Mouse (Mus musculus): ENCODE measurements around the gene Cstf1.

Gene Cstf1

DNA sequence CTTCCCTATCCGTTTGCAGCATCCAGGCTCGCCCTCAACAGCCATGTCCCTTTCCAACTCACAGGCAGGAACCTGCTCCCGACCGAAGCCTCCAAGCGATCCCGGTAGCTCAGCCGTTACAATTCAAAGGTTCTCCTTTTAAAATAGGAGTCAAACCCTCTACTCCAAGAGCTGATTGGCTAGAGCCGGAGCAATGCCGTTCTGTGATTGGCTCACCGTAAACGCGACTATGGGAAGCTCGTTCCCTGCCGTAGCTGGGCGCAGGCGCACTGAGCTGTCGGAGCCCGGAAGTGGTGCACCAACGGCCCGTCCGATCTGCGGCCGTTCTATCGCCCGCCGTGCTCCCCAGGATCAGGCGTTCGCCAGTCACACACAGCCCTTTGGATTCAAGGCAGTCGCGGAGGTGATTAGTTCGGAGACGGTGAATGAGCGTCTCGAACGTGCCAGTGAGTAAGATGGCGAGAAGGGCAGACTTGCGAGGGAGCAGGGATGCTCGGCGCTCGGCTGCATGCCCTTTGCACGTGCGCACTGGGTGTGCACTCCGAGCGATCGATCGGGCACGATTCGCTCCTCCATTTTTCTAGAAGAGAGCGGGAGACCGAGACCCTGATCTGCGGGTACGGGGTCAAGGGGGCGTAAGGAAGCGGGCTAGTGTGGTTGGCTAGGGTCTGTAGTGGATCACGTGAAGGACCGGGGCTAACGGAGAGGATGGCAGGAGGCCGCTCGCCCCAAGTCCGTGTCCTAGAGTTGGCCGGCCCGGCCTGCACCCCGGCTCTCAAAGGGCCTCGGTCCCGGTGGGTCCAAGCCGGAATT is at the start of gene Cstf1, which contains the start of gene Aurka:
TSS of gene Cstf1 (plus strand) at position 271 of the 813 bp plus-strand sequence.
TSS of gene Aurka (minus strand) at position 125 of the 813 bp plus-strand sequence.
- DNase-seq (ENCODE audit: low read depth, low spot score) = peak; percentile 98

DNA sequence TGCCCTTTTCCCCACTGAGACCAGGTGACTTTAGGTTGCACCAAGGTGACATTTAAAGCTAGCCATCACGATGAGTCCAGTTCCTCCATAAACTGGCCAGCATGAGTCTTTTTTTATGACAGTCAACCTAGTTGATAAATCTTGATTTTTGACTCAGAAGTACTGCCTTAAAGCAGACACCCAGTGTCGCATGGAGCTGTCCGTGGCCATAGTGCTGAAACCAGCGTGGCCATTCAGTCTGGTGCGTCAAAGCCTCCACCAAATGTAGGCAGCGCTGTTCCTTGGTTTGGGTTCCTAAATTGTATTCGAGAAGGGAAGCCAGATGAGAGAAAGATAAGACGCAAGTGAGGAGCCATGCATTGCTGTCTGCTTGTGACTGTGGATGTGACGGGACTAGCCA is 49.6 kb upstream of the Cstf1 start:
- DNase-seq (ENCODE audit: low read depth, low spot score) = peak; percentile 64

DNA sequence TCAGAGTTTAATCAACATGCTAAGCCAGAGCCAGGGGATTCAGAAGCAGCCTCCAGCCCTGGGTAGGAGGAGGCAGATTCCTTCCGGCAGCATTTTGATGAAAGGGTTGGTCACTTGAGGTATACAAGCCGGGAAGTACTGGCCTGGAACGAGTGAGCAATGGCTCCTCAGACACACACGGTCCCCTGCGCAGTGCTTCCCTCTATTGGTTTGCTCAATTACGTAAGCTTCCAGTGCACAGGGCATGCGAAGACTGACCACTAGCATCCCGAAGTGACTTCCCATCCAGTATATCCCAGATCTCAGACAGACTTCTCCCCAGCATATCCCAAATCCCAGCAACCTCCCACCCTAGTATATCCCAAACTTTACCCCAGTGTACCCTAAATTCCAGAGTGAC is 42.2 kb upstream of the Cstf1 start:
- DNase-seq (ENCODE audit: low read depth, low spot score) = no peak

DNA sequence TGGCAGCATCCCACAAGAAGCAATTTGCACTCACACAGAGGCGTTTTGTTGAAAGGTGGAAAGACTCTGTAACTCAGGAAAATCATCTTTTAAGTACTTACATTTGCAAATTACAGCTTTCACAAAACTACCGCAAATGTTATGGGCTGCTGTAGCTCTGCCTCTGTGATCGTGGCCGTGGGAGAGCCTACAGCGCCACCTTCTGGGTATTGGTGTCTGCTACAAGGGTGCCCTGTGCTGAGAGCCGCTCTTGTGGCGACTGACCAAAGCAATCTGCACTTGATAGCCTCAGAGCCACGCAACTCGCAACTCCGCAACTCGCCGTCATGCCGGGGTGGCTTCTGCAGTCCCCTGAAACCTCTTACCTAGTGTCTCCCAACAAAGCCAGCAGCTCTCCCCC is 41.3 kb upstream of the Cstf1 start:
- peak; percentile 72 for DNase-seq (ENCODE audit: low read depth, low spot score)

DNA sequence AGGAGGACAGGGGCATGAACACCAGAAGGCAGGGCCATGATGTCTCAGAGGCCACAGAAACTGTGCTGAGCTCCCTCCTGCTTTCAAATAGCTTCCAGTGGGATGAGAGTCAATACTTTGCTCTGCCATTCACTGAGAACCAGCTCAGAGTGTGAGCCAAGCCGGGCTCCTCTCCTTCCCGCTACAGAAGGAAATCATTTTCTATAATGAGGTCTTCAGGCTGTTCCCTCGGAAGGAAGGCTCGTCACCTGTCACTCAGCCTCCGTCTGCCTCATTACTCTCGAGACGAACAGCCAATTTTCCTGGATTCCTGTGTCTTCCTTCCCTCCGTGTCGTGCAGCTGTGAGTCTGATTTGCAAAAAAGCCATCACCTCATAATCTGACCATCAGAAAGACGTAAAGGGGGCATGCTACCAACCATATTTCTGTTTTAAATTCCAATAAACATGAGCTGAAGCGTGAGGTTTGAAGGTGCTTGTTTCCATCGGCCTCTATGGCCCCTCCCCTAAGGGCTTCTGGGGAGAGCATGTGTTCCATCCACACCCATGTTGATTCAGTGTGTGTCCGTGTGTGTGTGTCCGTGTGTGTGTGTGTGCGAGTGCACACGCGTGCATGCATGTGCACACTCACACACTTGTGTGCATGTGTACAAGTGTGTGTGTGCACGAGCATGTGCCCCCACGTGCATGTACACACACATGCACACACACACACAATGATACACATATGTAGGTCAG is 32.1 kb upstream of the Cstf1 start:
- DNase-seq (ENCODE audit: low read depth, low spot score) = no peak

DNA sequence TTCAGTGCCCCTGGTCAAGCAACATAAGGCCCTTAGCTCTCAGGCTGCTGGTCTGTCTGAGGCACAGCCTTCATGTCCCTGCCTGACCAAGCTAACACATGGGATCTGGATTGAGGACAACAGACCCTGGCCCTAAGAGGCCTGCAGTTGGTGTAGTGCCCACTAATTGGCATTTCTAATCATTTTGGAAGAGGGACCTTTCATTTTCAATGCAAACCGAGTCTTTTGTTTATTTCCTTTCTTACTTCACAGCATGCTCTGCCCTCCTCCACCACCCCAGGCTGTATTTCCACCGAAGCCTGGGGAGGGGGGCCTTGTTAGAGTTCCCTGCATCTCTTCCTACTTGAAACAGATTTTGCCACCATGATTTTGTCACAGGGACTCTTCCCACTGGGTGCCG is 29.5 kb upstream of the Cstf1 start:
- DNase-seq (ENCODE audit: low read depth, low spot score) = no peak

DNA sequence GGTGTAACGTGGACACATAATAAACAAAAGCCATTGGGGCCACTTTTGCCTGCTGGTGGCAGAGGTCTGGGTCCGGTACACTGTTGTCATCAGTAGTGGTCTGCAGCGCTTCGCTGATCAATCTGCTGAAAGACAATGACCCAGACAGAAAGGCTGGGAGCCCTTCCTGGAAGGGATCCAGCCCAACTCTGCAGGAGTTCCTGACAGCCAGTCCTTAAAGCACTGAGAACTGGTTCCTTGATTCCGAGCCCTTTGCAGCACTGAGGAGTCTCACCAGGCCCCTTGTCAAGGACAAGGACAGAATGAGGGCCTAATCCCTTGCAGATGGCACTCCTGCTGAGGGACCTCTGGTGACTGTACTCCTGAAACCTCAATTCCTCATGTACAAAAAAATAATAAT is 28.9 kb upstream of the Cstf1 start:
- DNase-seq (ENCODE audit: low read depth, low spot score) = no peak

DNA sequence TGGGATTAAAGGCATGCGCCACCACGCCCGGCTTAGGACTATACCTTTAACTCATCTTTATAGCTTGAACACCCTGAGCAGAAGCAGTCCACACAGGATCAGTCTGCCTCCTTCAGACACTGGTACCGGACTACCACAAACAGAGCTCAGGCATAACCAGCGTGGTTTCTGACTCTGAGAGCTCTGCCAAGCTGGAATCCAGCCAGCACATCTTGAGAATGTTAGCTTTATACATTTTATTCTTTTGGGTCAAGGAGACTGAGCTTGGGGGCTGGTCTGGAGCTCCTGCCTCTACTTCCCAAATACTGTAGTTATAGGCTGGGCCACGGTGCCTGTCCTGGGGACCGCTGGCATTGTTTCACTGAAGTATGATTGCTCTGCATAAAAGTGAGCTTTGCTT is 26.7 kb upstream of the Cstf1 start:
- DNase-seq (ENCODE audit: low read depth, low spot score) = no peak

DNA sequence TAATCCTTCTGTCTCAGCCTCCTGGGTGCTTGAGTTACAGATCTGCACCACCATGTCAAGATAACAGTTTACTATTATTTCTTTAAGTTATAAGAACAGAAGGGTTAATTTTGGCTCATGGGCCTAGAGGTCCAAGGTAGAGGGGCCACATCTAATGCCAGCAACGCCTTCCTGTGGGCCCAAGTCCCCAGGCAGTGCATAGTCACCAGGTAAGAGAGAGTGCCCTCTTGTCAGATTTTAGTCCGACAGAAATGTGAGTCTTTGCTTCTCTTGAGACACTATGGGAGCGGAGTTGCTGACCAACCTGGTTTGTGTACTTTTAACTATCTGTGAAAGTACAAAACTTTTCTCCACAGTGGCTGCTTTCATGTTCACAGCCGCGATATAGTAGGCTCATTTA is 25.8 kb upstream of the Cstf1 start:
- no peak for DNase-seq (ENCODE audit: low read depth, low spot score)

DNA sequence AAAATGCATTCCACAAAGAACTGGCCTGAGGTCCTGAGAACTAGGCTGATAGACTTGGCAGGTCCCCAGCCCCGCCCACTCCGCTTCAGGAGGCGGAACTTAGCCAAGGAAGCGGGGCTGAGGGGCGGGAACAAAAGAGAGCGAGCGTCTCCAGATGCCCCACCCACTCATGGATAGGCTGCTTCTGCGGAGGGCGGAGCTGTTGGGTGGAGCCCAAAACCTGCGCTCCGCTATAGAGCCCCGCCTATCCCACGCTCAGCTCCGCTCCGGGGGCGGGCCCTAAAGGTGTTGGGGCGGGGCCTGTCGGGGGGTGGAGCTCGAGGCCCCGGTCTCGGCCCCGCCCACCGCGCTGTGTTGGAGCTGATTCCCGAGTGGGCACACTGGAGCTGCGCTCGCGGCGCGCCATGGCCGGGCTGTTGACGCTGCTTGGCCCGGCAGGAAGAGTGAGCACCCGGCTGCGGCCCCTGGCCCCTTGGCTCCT is 25.2 kb upstream of the Cstf1 start, which contains the start of gene Fam210b:
TSS of gene Fam210b (plus strand) at position 308 of the 481 bp plus-strand sequence.
- DNase-seq (ENCODE audit: low read depth, low spot score) = peak; percentile 98

DNA sequence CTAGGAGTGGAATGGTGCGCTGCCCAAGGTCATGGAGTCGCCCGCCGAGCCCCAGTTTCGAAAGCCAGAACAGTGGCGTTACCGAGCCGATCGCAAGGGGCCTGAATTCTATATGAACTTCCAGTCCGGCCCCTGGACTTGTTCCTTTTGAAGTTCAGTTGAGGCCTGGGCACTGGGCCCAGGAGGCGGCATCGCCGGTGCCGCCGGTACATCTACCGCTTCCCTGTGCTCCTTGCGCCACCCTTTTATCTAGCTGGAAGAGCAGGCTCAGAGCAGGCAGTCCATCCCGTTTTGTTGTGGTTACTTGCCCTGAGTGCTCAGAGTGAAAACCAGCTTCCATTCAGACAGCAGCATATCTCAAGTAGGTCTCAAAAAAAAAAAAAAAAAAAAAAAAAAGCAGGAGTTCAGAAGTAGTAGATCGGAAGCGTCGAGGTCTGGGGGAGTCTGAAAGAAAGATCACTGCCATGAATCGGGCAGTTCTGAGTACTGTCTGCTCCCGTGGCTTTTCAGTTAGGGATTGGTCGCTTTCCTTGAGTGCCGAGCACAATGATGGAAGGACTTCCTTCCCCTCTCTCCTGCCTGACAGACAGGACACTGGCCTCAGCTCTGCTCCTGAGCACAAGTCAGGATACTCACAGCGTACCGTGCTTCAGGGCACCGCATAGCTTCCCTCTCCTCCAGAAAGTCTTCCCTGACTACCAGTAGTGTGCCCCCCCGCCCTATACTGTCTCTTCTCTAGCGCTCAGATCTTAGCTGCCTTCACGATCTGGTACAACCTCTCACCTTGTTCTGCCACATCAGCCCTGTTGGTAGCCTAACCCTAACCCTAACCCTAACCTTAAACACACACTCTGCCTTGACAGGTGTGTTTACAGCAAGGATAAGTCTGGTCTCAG is 24.2 kb upstream of the Cstf1 start:
- DNase-seq (ENCODE audit: low read depth, low spot score) = peak; percentile 33

DNA sequence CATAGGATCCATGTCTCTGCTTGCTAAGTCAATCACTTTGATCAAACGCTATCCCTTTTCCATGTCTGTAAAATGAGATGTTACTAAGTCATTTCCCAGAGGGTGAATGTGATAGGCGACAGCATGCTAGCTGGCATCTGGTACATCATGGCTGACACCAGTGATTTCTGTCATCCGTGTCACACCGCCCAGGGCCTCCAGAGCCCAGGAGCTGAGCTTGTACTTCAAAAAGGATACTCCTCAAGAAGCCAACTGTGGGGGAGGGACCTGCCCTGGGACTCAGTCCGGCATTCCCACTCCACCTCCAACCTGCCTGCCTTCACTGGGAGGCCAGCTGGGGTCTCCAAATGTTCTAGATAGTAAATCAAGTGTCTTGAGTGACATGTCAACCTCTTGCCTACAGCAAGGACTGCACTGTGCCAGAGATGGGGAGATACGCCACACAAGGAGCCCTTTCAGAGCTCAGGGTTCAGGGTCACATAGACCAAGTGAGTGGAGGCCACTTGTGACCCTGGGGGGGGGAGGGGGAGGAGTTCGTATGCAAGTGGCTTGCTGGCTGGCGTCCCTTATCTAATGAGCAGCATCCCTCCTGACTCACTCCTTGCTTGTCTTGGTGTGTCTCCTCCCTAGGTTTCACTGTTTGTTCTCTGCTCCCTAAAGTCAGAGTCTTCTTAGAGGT is 23.4 kb upstream of the Cstf1 start:
- no peak for DNase-seq (ENCODE audit: low read depth, low spot score)

DNA sequence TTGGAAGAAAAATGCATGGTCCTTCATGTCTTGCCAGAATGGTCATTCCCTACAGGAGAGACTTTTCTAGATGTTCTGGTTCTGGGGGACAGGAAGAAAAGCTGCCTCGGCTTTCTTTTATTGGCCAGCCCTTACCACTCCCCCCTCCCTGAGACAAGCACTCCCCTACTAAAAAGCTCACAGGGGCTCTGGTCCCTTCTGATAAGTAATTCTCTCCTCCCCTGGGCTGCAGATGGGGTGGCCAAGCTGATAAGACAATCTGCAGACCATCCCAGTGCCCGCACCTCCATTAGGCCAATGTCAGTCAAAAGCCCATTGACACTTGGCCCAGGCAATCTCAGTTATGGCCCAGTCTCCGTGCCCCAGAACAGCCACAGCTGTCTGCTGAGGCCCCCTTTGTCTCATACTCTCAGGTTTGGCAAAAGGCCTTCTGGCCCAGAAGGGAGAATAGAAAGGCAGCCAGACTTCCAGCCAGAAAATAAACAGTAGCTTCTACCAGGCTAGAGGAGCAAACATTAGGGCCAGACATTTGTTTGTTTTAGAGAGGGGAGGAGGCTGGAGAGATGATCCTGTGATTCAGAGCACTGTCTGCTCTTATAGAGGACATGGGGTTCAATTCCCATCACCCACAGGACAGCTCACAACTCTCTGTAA is 22.1 kb upstream of the Cstf1 start:
- DNase-seq (ENCODE audit: low read depth, low spot score) = no peak

DNA sequence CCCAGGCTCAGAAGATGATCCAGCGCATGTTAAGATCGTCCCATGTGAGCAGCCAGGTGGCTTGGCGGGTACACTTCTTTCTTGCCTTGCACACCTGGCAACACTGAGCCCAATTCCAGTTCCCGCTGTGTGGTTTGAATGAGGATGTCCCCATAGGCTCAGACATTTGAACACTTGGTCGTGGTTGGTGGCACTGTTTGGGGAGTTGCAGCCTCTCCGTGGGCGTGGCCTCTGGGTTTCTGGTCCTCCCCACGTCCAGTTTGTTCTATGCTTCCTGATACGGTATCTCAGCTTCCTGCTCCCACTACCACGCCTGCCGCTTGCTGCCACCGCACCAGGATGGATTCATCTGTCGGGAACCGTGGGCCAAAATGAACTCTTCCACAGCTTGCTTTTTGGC is 20.7 kb upstream of the Cstf1 start:
- DNase-seq (ENCODE audit: low read depth, low spot score) = peak; percentile 80

DNA sequence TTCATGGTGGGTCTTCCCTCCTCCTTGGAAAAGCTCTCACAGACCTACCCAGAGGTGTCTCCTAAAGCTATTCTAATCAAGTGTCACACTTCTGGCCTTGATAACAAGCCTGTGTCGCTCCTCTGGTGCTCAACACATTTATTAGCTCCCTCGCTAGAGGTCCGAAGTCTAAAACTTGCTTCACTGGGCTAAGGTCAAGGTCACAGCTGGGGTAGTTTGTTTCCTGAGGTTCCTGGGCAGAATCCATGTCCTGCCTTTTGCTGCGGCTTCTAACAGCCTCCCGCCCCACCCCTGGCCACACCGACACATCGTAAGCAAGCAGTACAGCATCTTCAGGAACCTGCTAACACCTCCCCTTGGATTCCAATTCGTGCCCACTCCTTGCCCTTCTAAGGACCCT is 19.7 kb upstream of the Cstf1 start:
- DNase-seq (ENCODE audit: low read depth, low spot score) = no peak

DNA sequence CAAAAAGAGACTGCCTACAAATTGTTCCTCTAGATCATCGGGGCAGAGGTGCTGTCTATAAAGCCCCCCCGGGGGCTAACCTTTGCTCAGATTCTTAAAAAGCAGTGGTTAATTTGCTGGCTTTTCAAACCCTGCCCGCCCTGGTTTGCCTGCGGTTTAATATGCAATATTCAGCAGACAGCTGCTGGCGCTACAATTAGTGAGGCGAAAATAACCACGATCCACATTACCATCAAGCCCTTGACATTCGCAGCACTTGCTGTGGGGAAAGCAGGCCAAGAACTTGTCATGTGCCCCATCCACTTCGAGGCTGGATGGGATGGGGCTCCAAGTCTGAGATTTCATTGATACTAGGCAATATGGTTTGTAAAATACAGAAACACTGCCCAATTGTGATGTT is 17.3 kb upstream of the Cstf1 start:
- DNase-seq (ENCODE audit: low read depth, low spot score) = no peak

DNA sequence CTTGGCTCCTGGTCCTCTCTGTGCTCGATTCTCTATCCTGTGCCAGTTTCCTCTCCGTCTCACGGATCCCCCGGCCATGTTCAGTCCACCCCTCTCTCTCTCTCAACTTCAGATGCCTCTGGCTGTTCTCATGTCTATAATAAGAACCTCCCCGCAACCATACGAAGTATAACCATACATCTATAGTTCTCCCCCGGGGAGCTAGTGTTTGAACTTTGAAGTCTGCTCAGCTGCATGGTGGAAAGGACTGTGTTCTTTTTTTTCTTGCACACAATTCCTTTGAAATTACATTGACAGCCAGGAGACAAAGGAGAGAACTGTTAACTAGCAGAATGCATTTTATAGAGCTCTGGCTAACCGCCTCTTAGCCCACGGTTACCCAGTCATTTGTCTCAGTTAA is 15.7 kb upstream of the Cstf1 start:
- no peak for DNase-seq (ENCODE audit: low read depth, low spot score)

DNA sequence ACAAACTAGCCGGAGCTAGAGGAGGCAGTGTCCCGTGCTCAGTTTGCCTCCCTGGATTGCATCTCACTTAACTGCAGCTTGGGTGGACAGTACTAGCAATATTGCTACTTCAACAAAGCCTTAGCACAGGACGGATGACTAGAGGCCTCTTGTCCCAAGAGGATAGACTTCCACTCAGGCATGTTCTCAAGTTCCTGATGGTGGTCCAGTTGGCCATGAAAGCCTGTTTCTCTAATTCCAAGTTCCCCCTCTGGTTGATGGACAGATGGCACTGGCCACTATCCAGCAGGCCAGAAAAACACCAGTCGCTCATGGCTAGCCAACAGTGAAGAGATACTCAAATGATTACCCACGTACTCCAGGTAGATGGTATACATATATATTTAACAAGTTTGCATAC is 14.6 kb upstream of the Cstf1 start:
- no peak for DNase-seq (ENCODE audit: low read depth, low spot score)

DNA sequence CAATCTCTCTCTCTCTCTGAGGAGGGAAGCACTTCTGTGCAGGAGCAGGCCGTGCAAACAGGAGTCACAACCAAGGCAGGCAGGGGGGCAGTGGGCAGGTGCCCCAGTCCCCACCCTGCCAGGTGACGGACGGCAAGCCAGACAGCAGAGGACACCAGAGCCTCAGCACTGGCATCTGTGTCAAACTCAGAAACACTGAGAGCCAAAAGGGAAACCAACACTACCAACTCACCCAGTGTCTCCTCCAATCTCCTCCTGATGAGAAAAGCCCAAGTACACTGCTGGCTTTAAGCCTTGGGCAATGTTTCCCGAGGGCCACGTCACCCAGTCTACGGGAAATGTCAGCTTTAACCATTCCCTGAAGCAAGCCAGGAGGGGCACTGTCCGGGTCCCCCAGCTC is 7.3 kb upstream of the Cstf1 start:
- DNase-seq (ENCODE audit: low read depth, low spot score) = no peak

DNA sequence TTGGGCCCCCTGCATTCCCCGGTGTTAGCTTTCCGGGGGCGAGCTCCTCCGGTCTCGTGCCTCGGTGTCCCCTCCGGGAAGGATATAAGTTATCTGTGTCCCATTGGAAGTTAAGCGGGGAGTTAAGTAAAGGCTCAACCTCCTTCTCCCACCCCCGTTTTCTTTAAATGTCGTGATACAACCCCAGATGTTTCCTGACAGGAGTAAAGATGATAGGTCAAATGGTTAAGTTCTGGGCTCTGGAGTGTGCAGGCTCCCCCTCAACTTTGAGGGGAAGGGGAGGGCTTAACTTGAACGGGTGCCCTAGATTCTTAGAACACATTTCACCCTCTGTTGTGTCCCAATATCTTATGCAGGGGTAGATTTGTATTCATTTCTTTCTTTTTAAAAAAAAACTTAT is 777 bp downstream of the Cstf1 start:
- DNase-seq (ENCODE audit: low read depth, low spot score) = no peak

DNA sequence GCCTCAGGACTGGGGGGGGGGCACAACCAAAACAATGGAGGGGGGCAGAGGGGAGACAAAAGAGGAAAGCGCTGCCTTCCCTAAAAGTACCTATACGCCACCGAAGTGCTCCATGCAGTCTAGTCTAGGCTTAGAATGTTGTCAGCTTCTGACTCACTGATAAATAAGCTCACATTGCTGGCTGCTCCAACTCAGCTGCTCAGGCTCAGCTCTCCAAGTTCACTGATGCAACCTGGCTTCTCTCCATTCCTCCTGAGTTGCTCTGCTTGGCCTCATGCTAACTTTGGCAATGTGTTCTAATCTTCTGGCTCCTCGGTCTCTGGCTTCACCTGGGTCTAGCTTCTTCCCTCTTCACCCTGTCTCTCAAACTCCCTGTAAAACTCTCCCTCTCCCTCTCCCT is 6.1 kb downstream of the Cstf1 start:
- DNase-seq (ENCODE audit: low read depth, low spot score) = no peak

Measured in R1 (cell line).